Mouse (Mus musculus) embryo, embryonic 9.5 days (tissue): Measurements from ENCODE around the gene Tlr9.

Experiments
- DNase-seq: peaks from one replicate; pipeline ENCODE4 v3.0.0-alpha.2; 2017; ENCODE audit errors: extremely low spot score

The Tlr9 gene

GRCm38 (mm10) chr9:106232956-106233355 is 10.6 kb downstream of the Tlr9 start:
- no peak for DNase-seq

DNA sequence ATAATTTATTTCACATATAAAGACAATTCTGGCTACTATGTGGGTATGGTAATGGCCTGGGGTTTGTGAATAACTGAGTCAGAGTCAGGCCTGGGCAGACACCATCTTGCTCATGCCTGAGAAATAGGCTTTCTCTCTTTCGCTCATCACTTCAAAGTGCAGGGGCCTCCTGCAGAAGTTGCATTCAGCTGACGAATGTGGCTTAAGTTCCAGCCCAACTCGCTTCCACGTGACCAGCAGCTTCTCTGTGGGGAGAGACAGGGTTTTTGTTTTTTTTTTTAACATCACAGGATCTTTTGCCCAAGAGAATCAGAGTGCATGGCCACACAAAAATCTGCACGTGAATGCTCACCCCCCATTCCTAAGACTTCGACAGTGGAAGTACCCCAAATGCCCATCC is 11.6 kb downstream of the Tlr9 start:
- no peak for DNase-seq

GRCm38 (mm10) chr9:106235194-106235830 is 12.9 kb downstream of the Tlr9 start:
- DNase-seq, result no peak

- no peak for DNase-seq
Measured at GRCm38 (mm10) chr9:106236156-106236817, 13.9 kb downstream of the Tlr9 start.

- no peak for DNase-seq
Measured at GRCm38 (mm10) chr9:106236818-106237211, 14.4 kb downstream of the Tlr9 start.

GRCm38 (mm10) chr9:106237401-106237800 is 15.0 kb downstream of the Tlr9 start:
- DNase-seq, result no peak

DNA sequence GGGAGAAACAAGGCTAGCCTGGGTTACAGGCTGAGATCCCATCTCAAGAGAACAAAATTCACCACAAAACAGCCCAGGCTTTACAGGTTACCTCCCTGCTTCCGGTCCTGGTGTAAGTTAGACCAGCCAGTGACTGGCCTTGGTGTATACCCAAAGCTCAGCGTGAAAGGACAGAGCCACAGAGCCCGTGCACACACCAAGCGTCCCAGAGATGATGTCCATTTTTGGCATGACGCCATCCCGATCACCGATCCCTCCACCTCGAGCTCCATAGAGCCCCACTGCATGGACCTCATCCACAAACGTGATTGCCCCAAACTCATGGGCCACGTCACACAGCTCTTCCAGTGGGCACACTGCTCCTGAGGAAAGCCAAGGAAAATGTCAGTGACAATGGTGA is 15.5 kb downstream of the Tlr9 start:
- DNase-seq, result no peak

GRCm38 (mm10) chr9:106241541-106242164 is 19.3 kb downstream of the Tlr9 start:
- DNase-seq, result no peak

GRCm38 (mm10) chr9:106242813-106243488 is 20.6 kb downstream of the Tlr9 start:
- no peak for DNase-seq

DNA sequence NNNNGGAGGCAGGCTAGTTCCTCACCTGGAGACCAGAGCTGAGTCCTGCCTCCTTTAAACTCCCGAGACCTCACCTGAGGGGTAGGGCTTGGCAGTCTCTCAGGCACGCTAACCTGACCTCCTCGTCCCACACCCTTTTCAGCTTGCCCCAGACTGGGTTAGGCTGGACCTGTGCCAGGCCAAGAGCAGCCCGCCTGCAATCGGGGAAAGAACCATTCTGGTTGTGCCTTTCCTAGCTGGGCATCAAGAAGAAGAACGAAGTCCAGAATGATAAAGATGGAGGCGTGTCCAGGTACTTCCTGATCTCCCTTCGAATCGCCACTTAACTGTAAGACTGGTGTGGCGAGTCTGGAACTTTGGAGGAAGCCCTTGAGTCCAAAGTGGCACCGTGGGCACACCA is 27.2 kb downstream of the Tlr9 start:
- no peak for DNase-seq

- DNase-seq, result no peak
Measured at GRCm38 (mm10) chr9:106250245-106250644, 27.8 kb downstream of the Tlr9 start.

DNA sequence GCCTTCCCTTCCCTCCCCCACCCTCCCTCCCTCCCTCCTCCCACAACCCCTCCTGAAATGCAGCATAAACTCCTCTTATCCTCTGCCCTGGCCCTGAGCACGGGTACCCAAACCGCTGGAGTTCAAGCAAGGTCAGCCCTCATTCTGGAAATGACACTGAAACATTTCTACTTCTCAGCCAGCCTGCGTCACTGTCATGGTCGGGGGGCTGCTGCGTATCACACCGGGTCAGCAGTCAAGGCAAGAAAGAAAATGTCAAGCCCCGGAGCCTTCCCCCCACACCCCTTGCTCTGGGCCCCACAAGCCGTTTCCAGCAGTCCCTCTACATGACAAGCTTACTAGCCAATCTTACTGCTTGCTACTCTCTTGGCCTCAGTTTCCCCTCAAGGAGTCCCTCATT is 28.7 kb downstream of the Tlr9 start:
- DNase-seq, result no peak

DNA sequence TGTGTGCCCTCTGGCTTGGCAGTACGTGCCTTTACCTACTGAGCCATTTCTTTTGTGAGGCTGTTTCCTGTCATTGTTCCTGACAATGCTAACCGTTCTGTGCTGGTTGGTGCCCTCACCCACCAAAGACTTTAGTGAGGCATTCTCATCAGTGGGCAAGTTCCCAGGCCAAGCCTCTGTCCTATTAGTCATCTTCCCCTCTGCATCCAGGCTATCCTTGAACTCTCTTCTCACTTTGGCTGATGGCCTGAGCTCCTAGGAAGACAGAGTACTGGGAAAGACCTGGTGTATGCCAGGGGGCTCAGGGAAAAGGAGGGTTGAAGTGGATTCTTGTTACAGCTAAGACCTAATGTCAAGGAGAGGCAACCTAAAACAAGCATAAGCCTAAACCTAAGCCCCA is 31.6 kb downstream of the Tlr9 start:
- DNase-seq, result no peak

GRCm38 (mm10) chr9:106258412-106258811 is 36.0 kb downstream of the Tlr9 start:
- no peak for DNase-seq

GRCm38 (mm10) chr9:106258990-106259389 is 36.6 kb downstream of the Tlr9 start:
- DNase-seq, result no peak

GRCm38 (mm10) chr9:106261058-106261457 is 38.7 kb downstream of the Tlr9 start:
- DNase-seq, result no peak

- no peak for DNase-seq
Measured at GRCm38 (mm10) chr9:106261491-106261890, 39.1 kb downstream of the Tlr9 start.

GRCm38 (mm10) chr9:106262075-106262474 is 39.7 kb downstream of the Tlr9 start:
- DNase-seq, result no peak

DNA sequence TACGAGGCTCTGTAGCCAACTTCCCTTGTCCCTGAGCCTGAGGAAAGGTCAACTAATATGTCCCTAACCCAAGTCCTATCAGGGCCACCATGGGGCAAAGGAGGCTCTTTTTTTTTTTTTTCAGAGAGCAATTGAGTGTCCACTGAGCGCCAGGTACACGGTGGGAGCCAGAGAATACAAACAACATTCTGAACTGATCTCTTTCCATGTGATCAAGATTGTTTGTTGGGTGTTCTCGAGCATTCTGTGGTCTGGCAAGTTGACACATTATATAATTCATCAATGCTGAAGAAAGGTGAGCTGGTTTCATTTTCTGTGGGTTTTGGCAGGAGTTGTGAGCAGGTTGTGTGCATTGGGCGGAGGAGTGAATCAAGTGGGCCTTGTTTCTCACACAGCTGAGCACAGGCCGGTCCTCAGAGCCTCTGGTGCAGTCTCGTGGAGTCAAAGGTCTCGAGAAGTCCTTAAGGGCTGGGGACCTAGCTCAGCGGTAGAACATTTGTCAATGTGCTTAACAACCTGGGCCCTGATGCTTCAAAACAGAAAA is 41.1 kb downstream of the Tlr9 start:
- no peak for DNase-seq

DNA sequence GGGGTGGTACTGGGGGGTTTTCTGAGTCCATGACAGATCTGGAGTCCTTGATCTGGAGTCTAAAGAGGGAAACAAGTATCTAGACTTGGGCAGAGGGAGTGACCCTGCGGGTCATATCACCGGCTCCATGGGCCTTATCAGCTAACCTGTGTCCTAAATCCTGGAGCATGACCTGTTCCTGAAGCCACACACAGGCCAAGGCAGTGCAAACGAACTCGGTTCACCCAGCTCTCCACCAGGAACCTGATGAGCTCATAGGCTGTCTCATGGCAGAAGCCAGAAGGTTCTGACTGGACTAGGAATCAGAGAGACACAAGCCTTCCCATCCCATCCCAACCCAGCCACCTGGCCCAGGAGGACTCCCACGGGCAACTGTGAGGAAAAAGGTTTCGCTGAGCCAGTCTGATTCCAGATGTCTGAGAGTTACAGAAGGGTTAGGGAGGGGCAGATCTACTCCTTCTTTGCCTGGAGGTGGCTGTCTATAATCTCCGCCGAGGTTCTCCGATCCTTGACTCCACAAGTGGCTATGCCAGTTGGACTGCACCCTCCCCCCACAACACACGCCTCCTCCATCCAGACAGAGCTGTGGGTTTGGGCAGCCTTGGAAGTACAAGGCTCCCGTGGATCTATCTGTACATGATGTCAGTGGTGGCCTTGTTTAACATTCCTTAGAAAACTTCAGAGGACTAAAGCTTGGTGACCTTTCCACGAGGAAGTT is 43.1 kb downstream of the Tlr9 start:
- DNase-seq, result no peak

DNA sequence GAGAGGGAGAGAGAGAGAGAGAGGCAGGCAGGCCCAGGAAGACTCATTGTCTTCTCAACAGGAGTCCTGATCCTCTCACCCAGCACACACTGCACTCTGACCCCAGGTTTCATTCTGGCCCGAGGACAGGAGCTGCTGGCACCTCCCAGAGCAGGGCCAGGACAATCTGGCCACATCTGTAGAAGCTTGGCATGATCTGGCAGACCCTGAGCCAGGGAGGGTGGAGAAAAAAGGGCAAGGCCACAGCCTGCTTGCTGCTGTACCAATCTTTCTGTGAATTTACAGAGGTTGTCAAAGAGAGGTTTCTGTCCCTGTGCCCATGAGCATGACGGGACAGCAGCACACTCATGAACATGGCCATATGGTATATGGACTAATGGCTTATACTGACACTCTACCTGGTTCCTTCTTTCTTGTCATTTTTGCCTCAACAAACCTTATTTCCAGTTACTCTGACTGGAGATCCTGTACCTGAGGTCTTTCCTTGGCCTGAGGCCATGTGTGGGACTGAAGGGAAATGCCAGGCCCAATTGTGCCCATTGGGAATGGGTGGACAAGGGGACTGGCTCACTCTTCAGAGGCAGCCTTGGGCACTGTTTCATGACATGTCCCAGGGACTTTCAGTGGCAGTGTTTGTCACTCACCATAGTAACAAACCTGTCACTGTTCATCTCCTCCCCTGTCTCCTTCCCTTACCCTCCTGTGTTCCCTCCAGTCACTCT is 44.7 kb downstream of the Tlr9 start:
- no peak for DNase-seq
